Mouse (Mus musculus) cortical plate, adult 2 months (tissue): ENCODE results near the gene S100pbp.

Experiments
- CTCF ChIP-seq: fragments of 200-500 bp; IDR thresholded peaks from 2 replicates; pipeline ENCODE4 v1.5.1; 2011; ENCODE audit warnings: mild to moderate bottlenecking, control low read depth, low read length; ENCODE audit not compliant: insufficient read depth; ENCODE audit errors: extremely low read depth
- POLR2A ChIP-seq: fragments of 200-500 bp; IDR thresholded peaks from 2 replicates; pipeline ENCODE4 v1.6.1; 2011; ENCODE audit warnings: mild to moderate bottlenecking, low read length, control low read depth; ENCODE audit not compliant: insufficient read depth; ENCODE audit errors: extremely low read depth

DNA sequence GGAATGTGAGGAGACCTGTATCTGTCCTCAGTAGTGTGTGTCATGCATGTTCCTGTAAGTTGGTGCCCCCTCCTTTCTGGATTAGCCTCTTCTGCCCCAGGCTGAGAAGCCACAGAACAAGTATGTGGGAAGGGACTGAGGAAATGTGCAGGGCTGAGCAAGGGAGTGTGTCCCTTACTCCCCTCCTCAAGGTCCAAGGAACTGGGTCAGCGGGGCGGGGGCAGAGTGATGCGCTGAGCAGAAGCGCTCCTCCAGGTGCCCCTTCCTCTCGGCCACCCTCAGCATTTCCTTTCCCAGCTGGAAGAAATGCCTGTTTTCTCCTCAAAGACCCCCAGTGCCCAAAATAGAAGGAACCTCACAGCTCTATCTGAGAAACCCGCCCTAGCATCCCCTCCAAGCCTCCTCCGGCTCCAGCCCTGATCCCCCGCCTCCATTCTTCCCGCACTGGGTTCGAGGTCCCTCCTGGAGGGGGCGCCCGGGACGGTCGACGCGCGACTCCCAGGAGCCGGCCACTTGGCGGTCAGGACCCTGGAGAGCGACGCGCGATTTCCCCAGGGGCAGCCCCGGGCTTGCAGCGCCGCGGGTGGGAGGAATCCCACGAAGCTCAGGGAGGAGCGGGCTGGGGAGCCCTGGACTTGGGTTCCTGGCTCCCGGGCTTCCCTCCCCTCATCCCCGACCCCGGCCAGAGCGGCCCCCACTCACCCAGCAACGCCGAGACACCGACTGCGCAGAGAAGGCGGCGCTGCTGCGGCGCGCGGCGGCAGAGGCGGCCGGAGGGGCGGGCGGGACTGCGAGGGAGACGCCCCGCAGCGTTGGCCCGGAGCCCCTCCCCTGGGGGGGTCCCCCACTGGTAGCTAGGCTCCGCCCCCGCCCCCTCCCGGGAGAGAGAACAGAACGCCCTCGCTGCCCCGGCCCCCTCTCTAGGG, 68.7 kb downstream of the S100pbp start:
- TF ChIP-seq CTCF (no peak), POLR2A (no peak)
